Mouse (Mus musculus): ENCODE data around the gene Atp8b4. TPM values are rescaled to one million over a fixed set of nuclear protein-coding genes. Genes with fewer than 3 reads are reported as not detected.

Atp8b4 gene
- polyA plus RNA-seq, 1 experiment from 2014 or later: 0.12 TPM

- 59% methylated on average over 11 of the region's 11 CpGs for WGBS
- no peak for TF ChIP-seq CTCF (IDR thresholded peaks at IDR 0.05; ENCODE audit: low read depth)
- ATAC-seq: 0 out of 2 replicates have a peak, but pooled peaks have one; percentile 6
- Histone ChIP-seq H3K27ac (ENCODE audit: low read depth, low read length) (no peak overlapping the region), H3K36me3 (ENCODE audit: control insufficient read depth, insufficient read depth) (no peaks in the 10 kb centered on the region), H3K9me3 (ENCODE audit: control insufficient read depth) (no peaks in the 10 kb centered on the region), H3K4me3 (ENCODE audit: low read depth, low read length) (no peak overlapping the region), H3K4me1 (replicated peaks; ENCODE audit: control insufficient read depth, insufficient read depth, low read length) (no peaks in the 10 kb centered on the region), H3K27me3 (replicated peaks; ENCODE audit: control insufficient read depth, insufficient read depth, low read length) (no peaks in the 10 kb centered on the region), H3K4me2 (replicated peaks; ENCODE audit: low read depth) (no peak overlapping the region), H3K9ac (ENCODE audit: low read depth, low read length) (no peak overlapping the region)
These were observed 19.6 kb upstream of the Atp8b4 start for GRCm38 (mm10) chr2:126519872-126520581.

GRCm38 (mm10) chr2:126515069-126515826 is 14.8 kb upstream of the Atp8b4 start:
- no peak for TF ChIP-seq CTCF (IDR thresholded peaks at IDR 0.05; ENCODE audit: low read depth)
- no peak overlapping the region for H3K9ac ChIP-seq (ENCODE audit: low read depth, low read length)
- 71% methylated on average over 6 of the region's 6 CpGs for WGBS

GRCm38 (mm10) chr2:126508228-126508627 is 7.8 kb upstream of the Atp8b4 start:
- Histone ChIP-seq H3K27me3 (replicated peaks; ENCODE audit: control insufficient read depth, insufficient read depth, low read length) (no peaks in the 10 kb centered on the region), H3K36me3 (ENCODE audit: control insufficient read depth, insufficient read depth) (no peaks in the 10 kb centered on the region), H3K4me1 (replicated peaks; ENCODE audit: control insufficient read depth, insufficient read depth, low read length) (no peaks in the 10 kb centered on the region), H3K9ac (ENCODE audit: low read depth, low read length) (no peak overlapping the region), H3K4me3 (ENCODE audit: low read depth, low read length) (no peak overlapping the region), H3K4me2 (replicated peaks; ENCODE audit: low read depth) (no peak overlapping the region), H3K9me3 (ENCODE audit: control insufficient read depth) (no peaks in the 10 kb centered on the region), H3K27ac (ENCODE audit: low read depth, low read length) (no peak overlapping the region)
- no peak for TF ChIP-seq CTCF (IDR thresholded peaks at IDR 0.05; ENCODE audit: low read depth)
- WGBS: 54% methylated on average over 1 of the region's 1 CpGs
- ATAC-seq: no peak

More at GRCm38 (mm10) chr2:126515069-126515826, 14.8 kb upstream of the Atp8b4 start:
- Histone ChIP-seq H3K4me2 (replicated peaks; ENCODE audit: low read depth) (no peak overlapping the region), H3K4me3 (ENCODE audit: low read depth, low read length) (no peak overlapping the region), H3K27ac (ENCODE audit: low read depth, low read length) (no peak overlapping the region), H3K4me1 (replicated peaks; ENCODE audit: control insufficient read depth, insufficient read depth, low read length) (no peaks in the 10 kb centered on the region), H3K27me3 (replicated peaks; ENCODE audit: control insufficient read depth, insufficient read depth, low read length) (no peaks in the 10 kb centered on the region), H3K36me3 (ENCODE audit: control insufficient read depth, insufficient read depth) (no peaks in the 10 kb centered on the region), H3K9me3 (ENCODE audit: control insufficient read depth) (no peaks in the 10 kb centered on the region)
- ATAC-seq: no peak

- no peak for ATAC-seq
- Histone ChIP-seq H3K9ac (ENCODE audit: low read depth, low read length) (no peak overlapping the region), H3K4me2 (replicated peaks; ENCODE audit: low read depth) (no peak overlapping the region), H3K4me3 (ENCODE audit: low read depth, low read length) (no peak overlapping the region), H3K27ac (ENCODE audit: low read depth, low read length) (no peak overlapping the region), H3K27me3 (replicated peaks; ENCODE audit: control insufficient read depth, insufficient read depth, low read length) (no peaks in the 10 kb centered on the region), H3K4me1 (replicated peaks; ENCODE audit: control insufficient read depth, insufficient read depth, low read length) (no peaks in the 10 kb centered on the region), H3K36me3 (ENCODE audit: control insufficient read depth, insufficient read depth) (no peaks in the 10 kb centered on the region), H3K9me3 (ENCODE audit: control insufficient read depth) (no peaks in the 10 kb centered on the region)
- no peak for TF ChIP-seq CTCF (IDR thresholded peaks at IDR 0.05; ENCODE audit: low read depth)
- WGBS: 92% methylated on average over 5 of the region's 5 CpGs
These were observed 7.0 kb upstream of the Atp8b4 start for GRCm38 (mm10) chr2:126507477-126507876.

- no peak for ATAC-seq
- Histone ChIP-seq H3K27me3 (replicated peaks; ENCODE audit: control insufficient read depth, insufficient read depth, low read length) (no peaks in the 10 kb centered on the region), H3K36me3 (ENCODE audit: control insufficient read depth, insufficient read depth) (no peaks in the 10 kb centered on the region), H3K9ac (ENCODE audit: low read depth, low read length) (no peak overlapping the region), H3K27ac (ENCODE audit: low read depth, low read length) (no peak overlapping the region), H3K4me3 (ENCODE audit: low read depth, low read length) (no peak overlapping the region), H3K9me3 (ENCODE audit: control insufficient read depth) (no peaks in the 10 kb centered on the region), H3K4me2 (replicated peaks; ENCODE audit: low read depth) (no peak overlapping the region), H3K4me1 (replicated peaks; ENCODE audit: control insufficient read depth, insufficient read depth, low read length) (no peaks in the 10 kb centered on the region)
- WGBS: 70% methylated on average over 1 of the region's 1 CpGs
- no peak for TF ChIP-seq CTCF (IDR thresholded peaks at IDR 0.05; ENCODE audit: low read depth)
These were observed 4.7 kb upstream of the Atp8b4 start for GRCm38 (mm10) chr2:126505156-126505555.

GRCm38 (mm10) chr2:126499730-126500129 is 744 bp downstream of the Atp8b4 start:
- Histone ChIP-seq H3K36me3 (ENCODE audit: control insufficient read depth, insufficient read depth) (no peaks in the 10 kb centered on the region), H3K27ac (ENCODE audit: low read depth, low read length) (no peak overlapping the region), H3K4me2 (replicated peaks; ENCODE audit: low read depth) (no peak overlapping the region), H3K4me3 (ENCODE audit: low read depth, low read length) (no peak overlapping the region), H3K9ac (ENCODE audit: low read depth, low read length) (no peak overlapping the region), H3K4me1 (replicated peaks; ENCODE audit: control insufficient read depth, insufficient read depth, low read length) (no peaks in the 10 kb centered on the region), H3K27me3 (replicated peaks; ENCODE audit: control insufficient read depth, insufficient read depth, low read length) (no peaks in the 10 kb centered on the region), H3K9me3 (ENCODE audit: control insufficient read depth) (no peaks in the 10 kb centered on the region)
- no peak for TF ChIP-seq CTCF (IDR thresholded peaks at IDR 0.05; ENCODE audit: low read depth)
- 72% methylated on average over 8 of the region's 8 CpGs for WGBS
- no peak for ATAC-seq

Measured in intestine, postnatal 0 days (tissue).